Mouse (Mus musculus) central nervous system, embryonic 14 days (tissue): ENCODE measurements around the gene Fundc2. TPM values are rescaled to one million over a fixed set of nuclear protein-coding genes. Genes with fewer than 3 reads are reported as not detected.

Experiments used
- polyA plus RNA-seq: library from polyadenylated mRNA; depleted of rRNA; stranded (reverse); fragments of >200 nt; gene quantifications from 2 replicates; pipeline ENCODE4 v1.2.3, GENCODE M21; 2012; rRNA removed

Gene Fundc2
- polyA plus RNA-seq = 19.7 and 20.0 TPM in 2 replicates

DNA sequence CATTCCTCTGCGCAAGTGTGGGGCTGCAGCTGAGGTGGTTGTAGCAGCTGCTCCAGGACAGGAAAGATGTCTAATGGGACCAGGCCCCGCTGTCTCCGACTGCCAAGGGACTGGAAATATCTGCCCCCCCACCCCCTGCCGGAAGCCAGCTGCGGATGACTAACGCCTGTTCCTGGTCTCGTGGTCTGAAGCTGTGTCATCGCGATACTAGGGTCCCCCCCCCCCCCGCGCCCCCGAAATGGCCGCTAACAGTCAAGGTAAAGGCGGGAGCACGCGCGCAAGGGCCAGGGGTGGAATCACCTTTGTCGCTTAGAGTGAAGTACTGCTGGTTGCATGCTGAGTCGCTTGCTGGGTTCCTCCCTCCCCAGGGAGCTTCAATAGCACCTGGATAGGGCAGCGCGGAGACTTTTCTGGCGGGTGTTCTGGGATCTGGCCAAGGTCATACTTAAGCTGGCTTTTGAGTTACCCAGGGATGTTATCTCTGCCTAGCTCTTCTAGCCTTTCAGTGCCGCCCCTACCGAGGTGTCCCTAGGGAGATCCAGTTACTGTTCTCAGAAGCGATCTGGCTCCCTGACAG is at the start of gene Fundc2, which contains the start of gene F8:
TSS of gene Fundc2 (plus strand) at position 205 of the 577 bp plus-strand sequence.
TSS of gene F8 (minus strand) at position 421 of the 577 bp plus-strand sequence.

DNA sequence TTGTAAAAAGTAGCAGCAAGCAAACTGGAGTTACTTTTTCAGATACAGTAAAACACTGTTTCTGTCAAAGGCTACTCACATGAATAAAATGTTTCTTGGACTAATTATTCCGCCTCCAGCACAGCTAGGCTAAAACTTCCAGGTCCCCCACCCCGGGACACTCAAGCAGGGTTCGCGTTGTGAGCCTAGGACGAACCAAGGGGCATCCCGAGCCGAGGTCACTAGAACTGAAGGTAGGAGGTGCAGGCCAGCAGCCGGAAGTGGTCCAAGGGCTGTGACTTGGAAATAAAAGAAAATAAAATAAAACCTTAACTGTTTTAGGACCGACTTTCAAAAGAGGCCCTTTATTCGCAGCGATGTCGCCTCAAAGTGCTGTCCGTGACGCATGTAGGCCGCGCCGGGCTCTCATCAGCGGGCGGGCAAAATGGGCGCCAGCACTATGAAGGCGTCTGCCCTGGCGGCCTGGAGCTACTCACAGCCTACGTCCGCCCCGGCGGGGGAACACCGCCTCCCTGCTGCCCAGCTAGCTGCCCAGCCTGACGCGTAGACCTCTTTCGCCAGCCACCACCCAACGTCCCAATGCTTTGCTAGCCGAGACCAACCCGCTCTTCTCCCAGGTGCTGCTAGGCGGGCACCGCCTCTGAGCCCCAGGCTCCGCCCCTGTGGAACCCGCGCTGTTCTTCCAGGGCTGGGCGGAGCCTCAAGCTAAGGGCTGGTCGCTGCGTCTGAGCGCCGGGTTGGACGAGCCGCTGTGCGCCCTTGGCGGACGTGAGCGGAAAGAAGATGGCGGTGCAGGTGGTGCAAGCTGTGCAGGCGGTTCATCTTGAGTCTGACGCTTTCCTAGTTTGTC is 34.0 kb downstream of the Fundc2 start, which contains the start of the genes Cmc4, Mtcp1 and Brcc3:
TSS of gene Cmc4 (minus strand) at position 649 of the 850 bp plus-strand sequence.
TSS of gene Mtcp1 (minus strand) at position 653 of the 850 bp plus-strand sequence.
TSS of gene Brcc3 (plus strand) at position 693 of the 850 bp plus-strand sequence.

Other genes starting within 250 kb of the Fundc2 start
- gene Smim9, start 218.6 kb upstream of the Fundc2 start, polyA plus RNA-seq = not detected in 2 replicates
- 0.56 and 0.66 TPM in 2 replicates for gene F8, start 216 bp downstream of the Fundc2 start, polyA plus RNA-seq
- gene Cmc4, start 34.2 kb downstream of the Fundc2 start, polyA plus RNA-seq = 20.2 and 21.7 TPM in 2 replicates
- 10.7 and 12.4 TPM in 2 replicates for gene Mtcp1, start 34.2 kb downstream of the Fundc2 start, polyA plus RNA-seq
- 24.9 and 29.5 TPM in 2 replicates for gene Brcc3, start 34.2 kb downstream of the Fundc2 start, polyA plus RNA-seq
- 87.2 and 103 TPM in 2 replicates for gene Vbp1, start 131.9 kb downstream of the Fundc2 start, polyA plus RNA-seq
- gene Rab39b, start 195.8 kb downstream of the Fundc2 start, polyA plus RNA-seq = 12.1 and 15.0 TPM in 2 replicates